Mouse (Mus musculus) cerebellum, postnatal 36 days (tissue): Measurements from ENCODE around the gene Esr2.

ENCODE experiments used
- DNase-seq, 2 experiments: peaks; one replicate each; pipeline ENCODE4 v3.0.0; 2021 to 2022; ENCODE audit warnings: mixed read lengths in 2 of 2

Esr2 gene

DNA sequence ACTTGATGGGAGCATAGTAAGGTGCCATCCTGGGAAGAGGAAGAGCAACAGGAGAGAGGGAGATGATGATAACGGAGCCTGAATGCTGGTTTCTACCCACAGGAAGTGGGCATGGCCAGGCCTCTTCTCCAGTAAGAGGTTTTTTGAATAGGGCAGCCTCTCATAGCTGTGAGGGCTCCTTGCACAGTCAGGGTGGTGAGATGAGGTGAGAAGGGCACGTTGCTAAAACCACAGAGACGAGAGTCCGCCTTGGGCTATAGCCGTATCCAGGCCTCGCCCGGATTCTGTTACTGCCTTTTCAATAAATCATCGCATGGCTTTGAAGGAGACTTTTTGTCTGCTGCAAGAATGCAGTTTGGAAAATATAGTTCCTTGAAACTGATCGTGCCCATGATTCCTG, 92.0 kb downstream of the Esr2 start:
- no peak for DNase-seq

DNA sequence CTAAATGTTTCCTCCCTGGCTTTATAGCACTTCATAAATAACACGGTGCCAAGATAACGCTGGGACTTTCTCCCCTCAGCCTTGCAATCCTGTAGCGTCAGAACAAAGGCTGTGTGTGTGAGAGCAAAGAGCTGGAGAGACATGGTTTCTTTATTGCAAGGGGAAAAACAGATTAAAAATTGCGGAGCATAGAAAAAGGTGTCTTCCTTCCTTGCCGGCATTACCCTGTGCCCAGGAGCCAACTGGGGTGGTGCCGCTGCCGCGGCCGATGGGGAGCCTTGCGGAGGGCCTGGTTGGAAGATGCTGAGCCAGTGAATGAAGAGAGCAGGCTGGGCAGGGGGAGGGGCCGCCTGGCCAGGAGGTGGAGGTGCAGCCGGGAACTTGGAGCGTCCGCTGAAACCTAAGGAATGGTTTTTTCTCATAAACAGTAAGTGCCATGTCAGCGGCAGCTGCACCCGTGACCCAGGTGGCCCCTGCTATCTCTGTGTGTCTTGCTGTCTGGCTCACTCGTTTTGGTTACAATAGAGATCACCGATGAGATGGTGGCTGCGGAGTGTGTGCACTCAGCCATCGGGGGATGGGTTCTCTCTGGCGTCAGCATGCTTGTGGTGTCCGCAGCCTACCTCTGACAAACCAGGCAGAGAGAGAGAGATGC, 95.4 kb downstream of the Esr2 start:
- peak; percentile 88 to 89 for DNase-seq

DNA sequence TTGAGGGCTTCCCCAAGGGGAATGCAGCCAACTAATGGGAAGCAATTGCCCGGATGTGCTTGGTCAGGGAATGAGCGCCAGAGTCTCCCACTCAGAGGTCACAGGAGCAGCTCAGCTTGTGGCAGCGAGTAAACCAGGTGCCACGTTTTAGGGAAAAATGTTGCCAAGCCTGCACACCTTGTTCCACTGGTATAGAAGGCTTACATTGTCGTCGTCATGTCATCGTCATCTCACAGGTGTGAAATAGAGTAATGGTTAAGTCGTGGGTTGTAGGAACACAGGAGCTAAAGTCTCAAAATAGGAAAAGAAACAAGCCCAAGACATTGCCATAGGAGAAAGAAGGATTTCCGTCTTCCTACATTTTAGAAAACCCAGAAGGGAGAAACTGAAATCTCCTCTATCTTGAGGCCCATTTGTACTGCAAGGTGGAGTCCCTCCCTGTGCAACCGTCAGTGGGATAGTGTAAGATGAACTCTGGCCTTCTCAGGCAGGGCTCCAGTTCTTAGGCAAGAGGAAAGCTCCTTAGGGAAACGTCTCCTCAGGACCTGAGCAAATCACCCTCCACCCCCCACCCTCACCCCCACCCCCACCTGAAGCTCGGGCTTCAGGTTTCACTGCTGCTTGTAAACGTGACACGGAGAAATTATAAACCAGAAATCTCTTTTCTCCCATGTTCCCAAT, 96.0 kb downstream of the Esr2 start:
- DNase-seq, result no peak

DNA sequence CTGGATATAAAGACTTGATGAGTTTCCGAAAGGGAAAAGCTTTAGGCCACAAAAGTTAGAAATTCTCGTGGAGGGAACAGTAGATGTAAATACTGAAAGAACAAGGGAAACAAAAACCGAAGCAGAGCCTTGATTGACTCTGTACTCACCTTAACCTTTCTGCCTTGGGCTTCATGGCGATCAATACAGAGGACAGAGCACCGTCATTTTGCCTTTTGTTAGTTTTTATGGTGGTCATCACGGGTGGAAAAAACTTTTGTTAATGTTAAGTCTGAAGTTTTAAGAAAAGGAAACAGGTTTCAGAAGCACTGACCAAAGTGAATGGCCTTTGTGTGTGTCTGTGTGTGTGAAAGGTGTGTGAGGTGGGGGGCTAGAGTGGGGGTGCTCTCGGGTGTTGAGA, 103.1 kb downstream of the Esr2 start:
- DNase-seq, result no peak

DNA sequence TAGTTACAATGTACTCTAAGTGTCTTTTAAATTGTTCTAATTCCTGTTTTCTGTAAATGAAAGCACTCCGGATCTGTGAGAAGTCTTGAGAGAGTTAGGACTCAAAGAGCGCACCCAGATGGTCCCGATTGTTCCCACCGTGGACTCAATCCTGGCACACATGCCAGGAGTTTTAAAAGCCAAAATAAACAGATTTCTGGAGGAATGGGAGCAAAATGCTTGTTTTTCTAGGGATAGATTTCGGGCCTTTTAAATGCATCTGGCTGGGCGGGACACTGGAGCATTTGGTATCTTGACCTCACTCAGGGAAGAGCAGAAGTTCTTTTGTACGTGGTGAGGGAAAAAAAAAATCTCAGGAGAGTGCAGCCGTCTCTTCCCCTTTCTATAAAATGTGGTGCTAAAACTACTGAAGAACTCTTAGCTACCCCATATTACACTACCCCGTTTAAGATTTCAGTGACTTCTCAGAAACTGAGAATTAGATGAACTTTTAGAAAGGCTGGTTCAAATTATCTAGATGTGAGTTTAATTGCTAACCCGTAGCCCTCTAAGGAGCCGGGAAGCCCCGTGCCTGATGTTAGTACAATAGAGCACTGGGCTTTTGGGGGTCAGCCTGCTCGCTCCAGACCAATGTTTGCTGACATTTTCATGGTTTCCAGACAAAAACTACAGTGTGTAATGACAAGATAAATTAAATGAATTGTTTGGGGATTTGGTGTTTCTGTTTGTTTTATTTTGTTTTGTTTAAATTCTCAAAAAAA, 103.8 kb downstream of the Esr2 start:
- no peak for DNase-seq

DNA sequence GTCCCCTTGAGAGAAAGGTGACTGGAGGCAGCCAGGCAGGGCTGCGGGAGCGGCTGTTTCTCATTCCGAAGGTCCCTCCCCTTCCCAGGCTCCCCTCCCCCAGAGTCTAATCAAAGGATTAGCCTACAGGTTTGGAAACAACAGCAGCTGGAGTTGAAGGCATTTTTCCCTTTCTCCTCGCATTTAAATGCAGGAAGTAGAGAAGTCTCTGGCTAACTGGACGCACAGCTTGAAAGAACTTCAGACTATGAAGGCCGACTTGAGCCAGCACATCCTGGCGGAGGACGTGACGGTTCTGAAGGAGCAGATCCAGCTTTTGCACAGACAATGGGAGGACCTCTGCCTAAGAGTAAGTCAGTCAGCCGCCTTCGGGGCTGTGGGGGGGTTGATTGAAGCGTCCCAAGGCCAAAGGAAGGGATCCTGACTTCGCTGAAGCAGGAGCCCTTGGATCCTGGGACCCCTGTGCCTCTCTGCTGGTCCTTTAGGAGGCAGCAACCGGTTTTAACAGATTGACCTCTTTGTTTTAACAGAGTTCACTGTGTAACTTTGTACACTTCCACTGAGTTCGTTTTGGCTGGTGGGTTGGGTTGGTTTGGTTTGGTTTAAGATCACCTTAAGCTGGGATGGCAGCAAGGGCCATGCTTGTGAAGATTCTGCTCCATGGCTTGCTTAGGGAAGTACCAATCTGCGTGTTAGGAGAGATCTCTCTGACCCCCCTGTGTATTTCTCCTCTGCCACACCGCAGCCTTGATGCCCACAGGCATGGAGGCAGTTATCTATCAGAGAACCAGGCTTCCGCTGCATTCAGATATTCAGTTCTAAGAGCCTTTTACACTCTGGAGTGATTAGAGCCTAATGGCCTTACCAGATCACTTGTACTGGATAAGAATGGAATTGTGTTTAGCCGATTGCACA, 104.9 kb downstream of the Esr2 start:
- no peak for DNase-seq
